20 mouse cellular contexts compared by ENCODE assay signal in genomic region chr5:24188476-24188875, GRCm38 (mm10). TPM values are rescaled to one million over a fixed set of nuclear protein-coding genes. Genes with fewer than 3 reads are reported as not detected.
A peak's percentile ranks its signal among the peaks of the same experiment; 100 is the strongest.
DNase-seq lines count a peak whose midpoint lies in the region; ATAC-seq and TF ChIP-seq lines count a peak whose summit lies in the region.
"Had no signal": no experiment of that assay in that cellular context is flagged by ENCODE, and none has a peak within 500 bp of the region (broad histone marks: within the 10 kb centered on the region; RNA-seq: fewer than 3 reads in every experiment).

No protein-coding gene starts in this region.

- no peak overlapping the region for H3K27ac ChIP-seq in heart, adult 2 months
- H3K27ac ChIP-seq in hindbrain, embryonic 14.5 days = no peak overlapping the region
- H3K27ac ChIP-seq: embryonic facial prominence, embryonic 10.5 days; embryonic facial prominence, embryonic 12.5 days; forebrain, embryonic 13.5 days had no signal

- H3K9ac ChIP-seq in heart, adult 2 months (ENCODE audit: low read depth, low read length) = no peak overlapping the region
- H3K9ac ChIP-seq in hindbrain, embryonic 14.5 days = no peak overlapping the region
- H3K9ac ChIP-seq: embryonic facial prominence, embryonic 12.5 days; forebrain, embryonic 13.5 days had no signal

- no peak for TF ChIP-seq CTCF in heart, adult 2 months (IDR thresholded peaks at IDR 0.05)

- WGBS in heart, adult 2 months = 62% methylated on average over 4 of the region's 4 CpGs
- 82% methylated on average over 4 of the region's 4 CpGs for WGBS in hindbrain, embryonic 14.5 days

- no peaks in the 10 kb centered on the region for H3K36me3 ChIP-seq in heart, adult 2 months (ENCODE audit: control insufficient read depth, insufficient read depth, low read length)
- H3K36me3 ChIP-seq in hindbrain, embryonic 14.5 days (replicated peaks; ENCODE audit: control insufficient read depth, insufficient read depth) = peaks cover 19% of the 10 kb centered on the region

- H3K4me3 ChIP-seq in heart, adult 2 months = no peak overlapping the region
- no peak overlapping the region for H3K4me3 ChIP-seq in hindbrain, embryonic 14.5 days (replicated peaks; ENCODE audit: low read length)
- H3K4me3 ChIP-seq: embryonic facial prominence, embryonic 10.5 days; embryonic facial prominence, embryonic 12.5 days; forebrain, embryonic 13.5 days had no signal

- H3K4me1 ChIP-seq in heart, adult 2 months (ENCODE audit: control insufficient read depth, insufficient read depth, low read length) = no peaks in the 10 kb centered on the region
- H3K4me1 ChIP-seq in hindbrain, embryonic 14.5 days (replicated peaks; ENCODE audit: control insufficient read depth, insufficient read depth, low read length) = no peaks in the 10 kb centered on the region
- H3K4me1 ChIP-seq: embryonic facial prominence, embryonic 10.5 days; embryonic facial prominence, embryonic 12.5 days had no signal

- no peaks in the 10 kb centered on the region for H3K79me2 ChIP-seq in heart, adult 2 months (replicated peaks; ENCODE audit: control insufficient read depth, insufficient read depth, low read length)

- no peak for TF ChIP-seq POLR2A in heart, adult 2 months (IDR thresholded peaks at IDR 0.05; ENCODE audit: insufficient read depth, low read depth, low read length)

- DNase-seq in heart, adult 11 months = peak; percentile 68
- DNase-seq in heart, adult 2 months = no peak
- DNase-seq in R1 (ENCODE audit: low read depth, low spot score) = peak; percentile 84
- DNase-seq in hindbrain, embryonic 14.5 days (ENCODE audit: low spot score) = no peak
- DNase-seq in cerebellum, adult 9-10 months = no peak
- DNase-seq: adrenal gland, adult 8-10 months; adrenal gland, postnatal 14 days; B cell, adult 2 months; cerebellum, adult 11 months; cerebellum, adult 18-20 months; cerebellum, adult 8-10 months; cerebellum, postnatal 25 days had no signal

- TF ChIP-seq EP300 in heart, adult 2 months (IDR thresholded peaks at IDR 0.05; ENCODE audit: insufficient read depth, low read depth, low read length) = no peak

- intact Hi-C loops in heart, adult 2 months (cut with DNase I) = no loop called here

- H3K27me3 ChIP-seq in heart, adult 2 months (ENCODE audit: control insufficient read depth, insufficient read depth, low read length) = no peaks in the 10 kb centered on the region
- H3K27me3 ChIP-seq in hindbrain, embryonic 14.5 days (ENCODE audit: control insufficient read depth, insufficient read depth, low read length) = no peaks in the 10 kb centered on the region
- H3K27me3 ChIP-seq: CH12.LX; embryonic facial prominence, embryonic 12.5 days; forebrain, embryonic 13.5 days; Patski had no signal

- 0 out of 2 replicates have a peak, but pooled peaks cover 4% of the 10 kb centered on the region for H3K9me3 ChIP-seq in hindbrain, embryonic 14.5 days (ENCODE audit: control insufficient read depth, low read length)

- no peak overlapping the region for H3K4me2 ChIP-seq in hindbrain, embryonic 14.5 days (replicated peaks)
- H3K4me2 ChIP-seq: embryonic facial prominence, embryonic 12.5 days; forebrain, embryonic 13.5 days had no signal

- ATAC-seq in hindbrain, embryonic 14.5 days (ENCODE audit: low FRiP score) = no peak
- ATAC-seq: activated CD4-positive, CD25-positive, alpha-beta regulatory T cell, adult 4 months; CD4-positive, CD25-positive, alpha-beta regulatory T cell, adult 4 months; forebrain, embryonic 13.5 days; forebrain, embryonic 16.5 days; Patski had no signal

RNA-seq across cellular contexts. Expression of gene Nupl2, which starts 23.7 kb away (rescaled TPM):
- 1 to 10 TPM; 7.4 to 7.6 TPM for total RNA-seq in heart, adult 2 months (2021)
- 5.8 and 7.3 TPM in 2 replicates for polyA plus RNA-seq in heart, adult 2 months (2012; rRNA removed)
- 13.7 and 16.0 TPM in 2 replicates for polyA plus RNA-seq in hindbrain, embryonic 14.5 days (2014; fragmentation: Nextera tagmentation; extraction: Ambion mirVana)

Comparison
In these comparisons a context has a peak if more than half of its experiments do, and no peak if none do; other contexts are left out.
1. DNase-seq: peak in heart, adult 11 months (single experiment) and R1 (single experiment); none in heart, adult 2 months (0 of 2), hindbrain, embryonic 14.5 days (single experiment) and cerebellum, adult 9-10 months (single experiment).